Mouse (Mus musculus) B cell, adult 67 days (primary cell): ENCODE measurements around the gene Gm19402. TPM values are rescaled to one million over a fixed set of nuclear protein-coding genes. Genes with fewer than 3 reads are reported as not detected.

Experiments
- total RNA-seq, 2 experiments: library from RNA; stranded (reverse); gene quantifications; 4 replicates each; pipeline ENCODE4 v1.2.4; 2023

The Gm19402 gene
- not detected for total RNA-seq

GRCm38 (mm10) chr10:77690356-77690807 lies at the start of gene Gm19402:
TSS of gene Gm19402 (minus strand) at chr10:77690757.

GRCm38 (mm10) chr10:77726186-77726585 lies 35.6 kb upstream of the Gm19402 start, which contains the start of gene Gm10100:
TSS of gene Gm10100 (plus strand) at chr10:77726486.

GRCm38 (mm10) chr10:77720299-77720698 lies 29.7 kb upstream of the Gm19402 start, which contains the start of gene Krtap12-1:
TSS of gene Krtap12-1 (plus strand) at chr10:77720599.

GRCm38 (mm10) chr10:77715507-77715906 lies 24.9 kb upstream of the Gm19402 start, which contains the start of gene Gm10142:
TSS of gene Gm10142 (plus strand) at chr10:77715807.

GRCm38 (mm10) chr10:77711157-77711556 lies 20.6 kb upstream of the Gm19402 start, which contains the start of gene Gm10024:
TSS of gene Gm10024 (plus strand) at chr10:77711457.

GRCm38 (mm10) chr10:77706326-77706725 lies 15.8 kb upstream of the Gm19402 start, which contains the start of gene Gm10272:
TSS of gene Gm10272 (plus strand) at chr10:77706626.

GRCm38 (mm10) chr10:77697133-77697532 lies 6.6 kb upstream of the Gm19402 start, which contains the start of gene Gm9508:
TSS of gene Gm9508 (minus strand) at chr10:77697233.

GRCm38 (mm10) chr10:77685895-77686664 lies 4.5 kb downstream of the Gm19402 start, which contains the start of gene Tspear:
TSS of gene Tspear (plus strand) at chr10:77686569.

Other genes with a start within 250 kb of the Gm19402 start
- gene Fam207a, start 175.0 kb downstream of the Gm19402 start, total RNA-seq, result 10 to 100 TPM; 25.9 to 27.2 TPM
- 10 to 100 TPM; 80.7 to 82.3 TPM for gene Itgb2, start 160.5 kb downstream of the Gm19402 start, total RNA-seq
- gene Pttg1ip, start 109.0 kb downstream of the Gm19402 start, total RNA-seq, result 10 to 100 TPM; 80.4 to 90.8 TPM
- gene Sumo3, start 84.7 kb downstream of the Gm19402 start, total RNA-seq, result 10 to 100 TPM; 54.1 to 62.0 TPM
- gene Gm49325, start 84.6 kb downstream of the Gm19402 start, total RNA-seq, result not detected
- gene Ube2g2, start 68.5 kb downstream of the Gm19402 start, total RNA-seq, result 10 to 100 TPM; 33.4 to 47.6 TPM
- 1 to 10 TPM; 4.1 to 4.3 TPM for gene Tspear, start 4.2 kb downstream of the Gm19402 start, total RNA-seq
- gene Gm9508, start 6.5 kb upstream of the Gm19402 start, total RNA-seq, result not detected
- not detected for gene Gm10272, start 15.9 kb upstream of the Gm19402 start, total RNA-seq
- not detected for gene Gm10024, start 20.7 kb upstream of the Gm19402 start, total RNA-seq
- not detected for gene Gm10142, start 25.1 kb upstream of the Gm19402 start, total RNA-seq
- not detected for gene Krtap12-1, start 29.8 kb upstream of the Gm19402 start, total RNA-seq
- not detected for gene Gm10100, start 35.7 kb upstream of the Gm19402 start, total RNA-seq
- gene Gm18596, start 51.9 kb upstream of the Gm19402 start, total RNA-seq, result not detected
- not detected for gene Gm9736, start 60.6 kb upstream of the Gm19402 start, total RNA-seq
- gene Gm3233, start 68.9 kb upstream of the Gm19402 start, total RNA-seq, result not detected
- not detected for gene Gm3238, start 80.6 kb upstream of the Gm19402 start, total RNA-seq
- gene Gm7138, start 86.2 kb upstream of the Gm19402 start, total RNA-seq, result not detected
- gene Gm3250, start 91.8 kb upstream of the Gm19402 start, total RNA-seq, result not detected
- gene Gm7137, start 97.4 kb upstream of the Gm19402 start, total RNA-seq, result not detected
- not detected for gene Gm9639, start 104.3 kb upstream of the Gm19402 start, total RNA-seq
- not detected for gene Gm19668, start 108.4 kb upstream of the Gm19402 start, total RNA-seq
- not detected for gene Gm9507, start 121.1 kb upstream of the Gm19402 start, total RNA-seq
- gene Gm2696, start 123.9 kb upstream of the Gm19402 start, total RNA-seq, result not detected
- gene Krtap10-4, start 136.3 kb upstream of the Gm19402 start, total RNA-seq, result not detected
- not detected for gene Krtap10-10, start 145.2 kb upstream of the Gm19402 start, total RNA-seq
- gene Gm36176, start 156.0 kb upstream of the Gm19402 start, total RNA-seq, result not detected
- gene Gm10318, start 162.1 kb upstream of the Gm19402 start, total RNA-seq, result not detected
- not detected for gene Gm3285, start 171.2 kb upstream of the Gm19402 start, total RNA-seq
- gene Lrrc3, start 211.8 kb upstream of the Gm19402 start, total RNA-seq, result under 1 TPM in 1 of 2 experiments, not detected in 1; 0.20 TPM